Mouse (Mus musculus) myocyte (in vitro differentiated cells): ENCODE measurements at regions not wholly inside any gene's neighbourhood (a gene's known extent, or its start where the extent isn't known, plus 50 kb on each side); places are given as distances from the start of the nearest gene placed in this dataset.
"Not testable (repeated sequence)": the region's sequence is repeated elsewhere in the genome, so short reads cannot be mapped to it uniquely, and the experiment has no call there.

Experiments used
- CEBPB ChIP-seq: IDR thresholded peaks from 2 replicates; pipeline ENCODE4 v1.6.1; 2011; ENCODE audit warnings: mild to moderate bottlenecking, moderate library complexity; ENCODE audit not compliant: poor library complexity, insufficient read depth, severe bottlenecking
- E2F4 ChIP-seq: IDR thresholded peaks from one replicate; pipeline ENCODE4 v1.6.1; 2011; ENCODE audit warnings: mild to moderate bottlenecking, control low read depth, moderate library complexity; ENCODE audit not compliant: insufficient read depth
- MAX ChIP-seq: IDR thresholded peaks from one replicate; pipeline ENCODE4 v1.6.1; 2011; ENCODE audit warnings: low read depth, mild to moderate bottlenecking, control low read depth
- MYOD1 ChIP-seq, 3 experiments: IDR thresholded peaks; one replicate each; pipeline ENCODE4 v1.6.1; 2011; ENCODE audit warnings: control low read depth in 2 of 3, low read depth in 2 of 3, mild to moderate bottlenecking in 2 of 3, moderate library complexity in 1 of 3; ENCODE audit not compliant: insufficient read length in 2 of 3, control insufficient read depth in 1 of 3
- MYOG ChIP-seq, 3 experiments: IDR thresholded peaks; one replicate each; pipeline ENCODE4 v1.6.1; 2011; ENCODE audit warnings: control low read depth in 2 of 3, low read depth in 2 of 3, mild to moderate bottlenecking in 2 of 3; ENCODE audit not compliant: insufficient read length in 2 of 3, control insufficient read depth in 1 of 3, insufficient read depth in 1 of 3
- POLR2A ChIP-seq: IDR thresholded peaks from one replicate; pipeline ENCODE4 v1.6.1; 2011; ENCODE audit warnings: low read depth, mild to moderate bottlenecking, control low read depth, moderate library complexity; ENCODE audit not compliant: insufficient read length
- POLR2AphosphoS2 ChIP-seq: IDR thresholded peaks from one replicate; pipeline ENCODE4 v1.6.1; 2011; ENCODE audit warnings: low read depth, control low read depth; ENCODE audit not compliant: insufficient read length
- REST ChIP-seq: IDR thresholded peaks from one replicate; pipeline ENCODE4 v1.6.1; 2011; ENCODE audit warnings: mild to moderate bottlenecking, control low read depth, moderate library complexity; ENCODE audit not compliant: insufficient read depth, insufficient read length
- SRF ChIP-seq: IDR thresholded peaks from one replicate; pipeline ENCODE4 v1.6.1; 2011; ENCODE audit warnings: low read depth; ENCODE audit not compliant: control insufficient read depth, insufficient read length
- TCF12 ChIP-seq: IDR thresholded peaks from one replicate; pipeline ENCODE4 v1.6.1; 2011; ENCODE audit warnings: mild to moderate bottlenecking, control low read depth; ENCODE audit not compliant: poor library complexity, insufficient read depth, severe bottlenecking
- USF1 ChIP-seq: IDR thresholded peaks from one replicate; pipeline ENCODE4 v1.6.1; 2011; ENCODE audit warnings: low read depth, mild to moderate bottlenecking, control low read depth, moderate library complexity

GRCm38 (mm10) chr3:124200226-124200940 lies 120.3 kb upstream of the Tram1l1 start:
- TF ChIP-seq REST; POLR2A; MAX; TCF12; E2F4; POLR2AphosphoS2; SRF; MYOG (IDR thresholded peaks at IDR 0.05; ENCODE audit: control insufficient read depth in 1 of 3, insufficient read depth in 1 of 3, insufficient read length in 2 of 3, low read depth in 2 of 3); USF1; MYOD1 (IDR thresholded peaks at IDR 0.05; ENCODE audit: control insufficient read depth in 1 of 3, insufficient read length in 2 of 3, low read depth in 2 of 3); CEBPB: not testable (repeated sequence)
